Mouse (Mus musculus) lung, embryonic 15.5 days (tissue): ENCODE measurements around the gene Pabpc1l. TPM values are rescaled to one million over a fixed set of nuclear protein-coding genes. Genes with fewer than 3 reads are reported as not detected.
A peak's percentile ranks its signal among the peaks of the same experiment; 100 is the strongest.

Experiments
- ATAC-seq: fragments of 200-750 bp; cut with Nextera tagmentation; 2 replicates; pipeline ENCODE4 v1.8.0; 2017; ENCODE audit warnings: moderate number of reproducible peaks, borderline replicate concordance; ENCODE audit not compliant: low FRiP score, low TSS enrichment; ENCODE audit errors: extremely low read depth
- H3K27ac ChIP-seq: fragments of 300-500 bp; sonication (generic); 2 replicates; pipeline ENCODE4 v1.5.1; 2015; ENCODE audit warnings: moderate library complexity, mild to moderate bottlenecking, inconsistent platforms
- H3K27me3 ChIP-seq: fragments of 300-500 bp; sonication (generic); 2 replicates; pipeline ENCODE4 v1.6.1; 2015; ENCODE audit warnings: inconsistent platforms
- H3K36me3 ChIP-seq: fragments of 300-500 bp; sonication (generic); 2 replicates; pipeline ENCODE4 v1.6.1; 2015; ENCODE audit warnings: inconsistent platforms
- H3K4me1 ChIP-seq: fragments of 300-500 bp; sonication (generic); 2 replicates; pipeline ENCODE4 v1.6.1; 2015; ENCODE audit warnings: inconsistent platforms
- H3K4me2 ChIP-seq: fragments of 300-500 bp; sonication (generic); 2 replicates; pipeline ENCODE4 v1.6.1; 2015; ENCODE audit warnings: inconsistent platforms, mild to moderate bottlenecking, moderate library complexity
- H3K4me3 ChIP-seq: fragments of 300-500 bp; sonication (generic); 2 replicates; pipeline ENCODE4 v1.5.1; 2015; ENCODE audit warnings: mild to moderate bottlenecking, inconsistent platforms
- H3K9ac ChIP-seq: fragments of 300-500 bp; sonication (generic); 2 replicates; pipeline ENCODE4 v1.6.1; 2015; ENCODE audit warnings: inconsistent platforms
- H3K9me3 ChIP-seq: fragments of 300-500 bp; sonication (generic); 2 replicates; pipeline ENCODE4 v1.6.1; 2016; ENCODE audit warnings: inconsistent platforms
- WGBS: fragments of 180-500 bp; shearing (Covaris S2); methylation state at CpG from one replicate; pipeline ENCODE4 v1.1.7; 2015; 5-methylcytosine and 5-hydroxymethylcytosine counted together
- polyA plus RNA-seq: library from polyadenylated mRNA; unstranded; fragments of >200 nt; fragmentation: Nextera tagmentation; extraction: Ambion mirVana; gene quantifications from 2 replicates; pipeline ENCODE4 v1.2.1, GENCODE M21; 2015

Pabpc1l gene
- polyA plus RNA-seq = 1.2 TPM in 2 replicates

DNA sequence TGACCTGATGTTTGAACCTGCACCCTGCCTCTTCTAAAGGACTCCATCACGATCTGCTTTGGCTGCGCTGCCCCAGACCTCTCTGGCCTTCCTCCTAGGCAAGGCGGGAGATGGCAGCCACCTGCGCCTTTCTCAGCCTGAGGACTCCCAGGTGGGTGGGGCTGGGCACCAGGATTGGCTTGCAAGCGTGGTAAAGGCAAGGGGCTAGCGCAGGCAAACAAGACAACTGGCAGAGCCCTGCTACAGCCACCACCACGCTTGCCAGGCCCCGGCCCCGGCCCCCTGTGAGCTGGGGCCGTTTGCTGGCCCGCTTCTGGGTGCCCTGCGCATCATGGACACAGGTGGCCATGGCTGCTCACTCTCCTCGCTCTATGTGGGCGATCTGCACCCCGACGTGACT, at the start of gene Pabpc1l:
Gene Pabpc1l, plus strand, starts transcription at position 301 of the 400 bp plus-strand sequence.
- WGBS = 77% methylated on average over 16 of the region's 16 CpGs
- no peak for ATAC-seq
- no peak within 1 kb of the TSS for H3K4me2 ChIP-seq
- H3K4me1 ChIP-seq = no peaks in the 10 kb centered on the region
- H3K9me3 ChIP-seq = no peaks in the 10 kb centered on the region
- H3K27ac ChIP-seq = no peak within 1 kb of the TSS
- H3K4me3 ChIP-seq = no peak within 1 kb of the TSS
- no peaks in the 10 kb centered on the region for H3K27me3 ChIP-seq
- no peaks in the 10 kb centered on the region for H3K36me3 ChIP-seq
- no peak within 1 kb of the TSS for H3K9ac ChIP-seq

DNA sequence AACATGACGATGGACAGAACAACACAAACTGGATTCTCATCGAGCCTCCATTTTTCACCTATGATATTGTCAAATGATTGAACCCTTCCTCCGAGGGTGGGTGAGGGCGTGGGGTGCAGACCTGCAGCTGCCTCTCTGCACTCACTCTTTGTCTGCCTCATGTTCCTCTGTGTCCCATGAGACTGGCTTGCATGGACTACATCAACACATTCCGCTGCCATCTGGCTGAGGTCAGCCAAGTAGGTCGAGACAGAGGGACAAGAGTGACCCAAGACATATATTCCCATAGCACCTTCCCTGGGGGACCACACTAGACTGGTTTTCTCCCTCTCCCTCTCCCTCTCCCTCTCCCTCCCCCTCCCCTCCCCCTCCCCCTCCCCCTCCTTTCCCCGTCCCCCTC, 48.8 kb upstream of the Pabpc1l start:
- no peak for ATAC-seq
- no peak overlapping the region for H3K27ac ChIP-seq
- no peak overlapping the region for H3K4me3 ChIP-seq
- H3K4me2 ChIP-seq = no peak overlapping the region
- H3K9ac ChIP-seq = no peak overlapping the region
- no peaks in the 10 kb centered on the region for H3K36me3 ChIP-seq
- H3K27me3 ChIP-seq = no peaks in the 10 kb centered on the region
- H3K4me1 ChIP-seq = no peaks in the 10 kb centered on the region
- no peaks in the 10 kb centered on the region for H3K9me3 ChIP-seq
- 81% methylated on average over 6 of the region's 7 CpGs for WGBS

DNA sequence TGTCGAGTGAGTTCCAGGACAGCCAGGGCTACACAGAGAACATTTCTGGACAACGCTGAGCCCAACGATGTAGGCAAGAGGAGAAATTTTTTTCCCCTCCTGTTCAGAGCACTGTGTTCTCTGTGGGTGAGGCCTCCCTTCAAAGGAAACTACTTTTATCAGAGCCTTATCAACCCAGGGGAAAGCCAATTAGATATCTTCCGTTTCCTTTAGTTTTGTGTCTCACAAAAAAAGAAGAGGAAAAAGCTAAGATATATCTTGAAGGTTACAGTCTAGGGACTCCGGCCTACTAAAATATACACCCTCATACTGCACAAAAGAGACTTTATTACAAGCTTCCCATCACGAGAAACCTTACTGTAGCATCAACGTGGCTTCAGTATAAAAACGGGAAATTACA, 38.0 kb upstream of the Pabpc1l start:
- WGBS = 69% methylated on average over 8 of the region's 8 CpGs
- no peak for ATAC-seq
- no peak overlapping the region for H3K9ac ChIP-seq

DNA sequence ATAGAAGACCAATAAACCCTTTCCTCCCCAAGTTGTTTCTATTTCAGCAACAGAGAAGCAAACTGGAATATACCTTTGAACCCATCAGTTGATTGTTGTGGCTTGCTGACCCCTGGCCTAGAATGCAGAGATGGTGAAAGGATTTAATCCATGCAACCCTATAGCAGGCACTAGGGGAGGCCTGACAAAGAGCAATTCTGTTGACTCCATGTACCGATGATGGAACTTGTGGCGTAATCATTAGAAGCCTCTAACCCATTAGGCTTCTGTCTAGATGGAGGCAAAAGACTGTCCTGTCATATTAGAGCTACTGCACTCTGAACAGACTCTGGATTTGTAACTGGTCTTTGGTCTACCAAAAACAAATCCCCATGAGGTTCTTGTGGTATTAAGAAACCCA, 32.4 kb upstream of the Pabpc1l start:
- Histone ChIP-seq H3K9ac (no peak overlapping the region), H3K4me1 (peaks cover 21% of the 10 kb centered on the region), H3K4me3 (no peak overlapping the region), H3K4me2 (no peak overlapping the region), H3K36me3 (peaks cover 9% of the 10 kb centered on the region), H3K27me3 (no peaks in the 10 kb centered on the region), H3K9me3 (no peaks in the 10 kb centered on the region), H3K27ac (no peak overlapping the region)
- no peak for ATAC-seq
- WGBS = 94% methylated on average over 2 of the region's 2 CpGs

More for the DNA sequence above, 38.0 kb upstream of the Pabpc1l start:
- Histone ChIP-seq H3K36me3 (no peaks in the 10 kb centered on the region), H3K27ac (no peak overlapping the region), H3K27me3 (no peaks in the 10 kb centered on the region), H3K4me3 (no peak overlapping the region), H3K4me1 (no peaks in the 10 kb centered on the region), H3K4me2 (no peak overlapping the region), H3K9me3 (no peaks in the 10 kb centered on the region)

DNA sequence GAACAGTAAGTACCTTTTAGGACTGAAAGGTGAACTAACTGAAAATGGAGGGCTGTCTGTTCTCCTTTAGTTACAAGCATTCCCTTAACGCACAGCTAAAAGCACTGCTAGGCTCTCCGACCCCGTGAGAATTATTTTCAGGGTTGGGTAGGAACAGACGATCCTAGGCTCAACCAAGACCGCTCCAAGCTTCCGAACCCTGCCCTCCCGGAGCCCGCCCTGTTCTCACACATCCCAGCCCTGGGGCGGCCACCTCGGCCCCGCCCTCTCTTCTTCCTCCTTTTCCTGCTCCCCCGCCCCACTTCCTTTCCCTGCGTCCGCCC, 30.6 kb upstream of the Pabpc1l start, which contains the start of gene Ywhab:
Gene Ywhab, plus strand, starts transcription at position 307 of the 323 bp plus-strand sequence.
- under 1% methylated on average over 14 of the region's 14 CpGs for WGBS
- Histone ChIP-seq H3K27ac (peak within 1 kb of the TSS; percentile 97), H3K36me3 (peaks cover 14% of the 10 kb centered on the region), H3K4me1 (peaks cover 24% of the 10 kb centered on the region), H3K9me3 (no peaks in the 10 kb centered on the region), H3K9ac (peak within 1 kb of the TSS; percentile 97), H3K27me3 (no peaks in the 10 kb centered on the region), H3K4me3 (peak within 1 kb of the TSS; percentile 99), H3K4me2 (peak within 1 kb of the TSS; percentile 71)
- no peak for ATAC-seq

DNA sequence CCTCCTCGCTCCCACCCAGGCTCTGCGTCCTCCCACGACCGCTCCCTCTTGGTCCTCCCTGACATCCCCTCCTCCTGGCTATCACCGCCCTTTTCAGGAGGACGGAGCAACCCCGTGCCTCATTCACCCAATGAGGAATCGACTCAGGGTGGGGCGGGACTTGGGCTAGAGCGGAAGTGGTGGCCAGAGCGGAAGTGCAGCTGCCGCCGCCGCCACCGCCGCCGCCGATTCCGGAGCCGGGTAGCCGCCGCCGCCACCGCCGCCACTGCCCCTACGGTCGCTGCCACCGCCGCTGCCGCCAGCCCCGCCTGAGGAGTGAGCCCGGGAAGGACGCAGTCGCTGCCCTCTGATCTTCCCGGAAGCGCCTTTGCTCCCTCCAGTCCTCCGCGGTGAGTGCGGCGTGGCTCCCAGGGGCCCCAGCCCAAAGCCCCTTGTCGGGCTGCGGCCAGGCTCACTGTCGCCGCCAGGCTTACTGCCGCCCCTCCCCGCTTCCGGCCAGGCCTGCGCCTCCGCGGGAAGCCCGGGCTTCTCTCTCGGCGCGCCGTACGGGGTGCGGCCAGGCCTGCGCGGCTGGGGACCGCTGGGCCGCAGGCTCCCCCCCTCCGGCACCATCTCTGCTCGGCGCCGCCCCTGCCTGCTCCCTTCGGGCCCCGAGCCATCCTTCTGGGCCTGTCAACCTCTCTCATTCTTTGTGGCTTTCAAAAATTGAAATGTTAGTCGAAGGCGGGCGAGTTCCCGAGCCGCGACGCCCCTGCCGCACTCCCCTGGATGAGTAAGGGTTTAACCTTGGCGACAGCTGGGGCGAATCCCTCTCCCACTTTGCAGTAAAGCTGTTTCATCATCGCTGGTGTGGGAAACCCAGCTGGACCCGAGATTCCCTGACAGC, 30.0 kb upstream of the Pabpc1l start:
- Histone ChIP-seq H3K36me3 (peaks cover 14% of the 10 kb centered on the region), H3K27me3 (no peaks in the 10 kb centered on the region), H3K4me1 (peaks cover 24% of the 10 kb centered on the region), H3K27ac (peak overlapping the region; percentile 97), H3K9me3 (no peaks in the 10 kb centered on the region), H3K4me3 (peak overlapping the region; percentile 99), H3K9ac (peak overlapping the region; percentile 97), H3K4me2 (peak overlapping the region; percentile 71)
- peak; percentile 100 for ATAC-seq
- WGBS = under 1% methylated on average over 65 of the region's 79 CpGs

GRCm38 (mm10) chr2:163996275-163996674, 29.0 kb upstream of the Pabpc1l start:
- no peaks in the 10 kb centered on the region for H3K9me3 ChIP-seq
- no peak for ATAC-seq
- H3K4me2 ChIP-seq = peak overlapping the region; percentile 71
- no peaks in the 10 kb centered on the region for H3K27me3 ChIP-seq
- H3K4me1 ChIP-seq = peaks cover 24% of the 10 kb centered on the region
- H3K4me3 ChIP-seq = peak overlapping the region; percentile 99
- no peak overlapping the region for H3K27ac ChIP-seq
- H3K36me3 ChIP-seq = peaks cover 14% of the 10 kb centered on the region
- H3K9ac ChIP-seq = peak overlapping the region; percentile 97
- WGBS = 58% methylated on average over 6 of the region's 6 CpGs

DNA sequence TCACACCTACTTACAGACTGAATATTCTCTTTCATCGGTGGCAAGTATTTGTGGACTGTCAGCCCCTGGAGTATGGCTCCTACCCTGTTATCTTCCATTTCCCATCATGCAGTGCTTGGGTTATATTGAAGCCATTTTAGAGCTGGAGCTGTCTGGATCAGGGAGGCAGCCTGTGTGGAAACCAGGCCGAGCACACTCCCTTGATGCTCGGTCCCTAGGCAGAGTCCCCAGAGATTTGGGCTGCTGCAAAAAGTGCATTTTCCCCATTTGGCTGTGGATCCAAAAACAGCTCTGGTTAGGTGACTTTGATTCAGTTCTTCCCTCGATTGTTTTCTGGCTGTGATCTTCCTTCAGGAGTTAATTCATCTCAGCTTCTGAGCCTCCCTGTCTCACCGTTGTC, 28.4 kb upstream of the Pabpc1l start:
- no peak overlapping the region for H3K9ac ChIP-seq
- no peak for ATAC-seq

GRCm38 (mm10) chr2:163998981-163999380, 26.3 kb upstream of the Pabpc1l start:
- Histone ChIP-seq H3K4me1 (peaks cover 23% of the 10 kb centered on the region), H3K27ac (no peak overlapping the region), H3K4me2 (no peak overlapping the region), H3K27me3 (no peaks in the 10 kb centered on the region), H3K36me3 (peaks cover 14% of the 10 kb centered on the region), H3K9me3 (no peaks in the 10 kb centered on the region), H3K4me3 (no peak overlapping the region), H3K9ac (no peak overlapping the region)
- ATAC-seq = no peak
- WGBS = 81% methylated on average over 6 of the region's 6 CpGs

More for the DNA sequence above, 28.4 kb upstream of the Pabpc1l start:
- H3K4me2 ChIP-seq = peak overlapping the region; percentile 71
- WGBS = 49% methylated on average over 5 of the region's 5 CpGs
- H3K27ac ChIP-seq = no peak overlapping the region
- no peaks in the 10 kb centered on the region for H3K27me3 ChIP-seq
- peaks cover 24% of the 10 kb centered on the region for H3K4me1 ChIP-seq
- 0 out of 2 replicates have a peak overlapping the region, but pooled peaks have one; percentile 99 for H3K4me3 ChIP-seq
- H3K9me3 ChIP-seq = no peaks in the 10 kb centered on the region
- H3K36me3 ChIP-seq = peaks cover 14% of the 10 kb centered on the region

DNA sequence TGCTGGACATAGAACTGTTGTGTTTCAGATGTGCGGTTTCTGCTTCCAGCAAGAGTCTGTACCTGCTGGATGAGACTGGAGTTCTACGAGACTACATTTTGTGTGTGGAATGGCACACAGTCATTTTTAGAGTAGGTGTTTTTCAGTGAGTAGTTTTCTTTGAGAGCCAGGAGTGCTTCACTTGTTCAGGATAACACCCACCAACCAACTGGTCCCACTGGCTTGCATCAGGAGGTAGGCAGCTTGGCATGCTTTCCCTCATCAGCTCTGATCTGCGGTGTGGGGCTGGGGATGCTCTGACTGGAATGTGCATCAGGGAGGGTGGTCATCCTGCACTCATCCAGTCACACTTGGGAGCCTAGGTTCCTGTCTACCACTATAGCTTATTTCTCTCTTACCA, 22.6 kb upstream of the Pabpc1l start:
- Histone ChIP-seq H3K36me3 (peaks cover 7% of the 10 kb centered on the region), H3K9ac (no peak overlapping the region), H3K4me1 (peaks cover 24% of the 10 kb centered on the region), H3K9me3 (no peaks in the 10 kb centered on the region), H3K4me3 (no peak overlapping the region), H3K27me3 (no peaks in the 10 kb centered on the region), H3K4me2 (no peak overlapping the region), H3K27ac (no peak overlapping the region)
- no peak for ATAC-seq
- 94% methylated on average over 3 of the region's 3 CpGs for WGBS

GRCm38 (mm10) chr2:164004503-164004902, 20.7 kb upstream of the Pabpc1l start:
- ATAC-seq = no peak
- Histone ChIP-seq H3K4me3 (no peak overlapping the region), H3K27ac (no peak overlapping the region), H3K4me2 (no peak overlapping the region), H3K36me3 (no peaks in the 10 kb centered on the region), H3K9ac (no peak overlapping the region), H3K9me3 (no peaks in the 10 kb centered on the region), H3K27me3 (no peaks in the 10 kb centered on the region), H3K4me1 (peaks cover 24% of the 10 kb centered on the region)
- WGBS = 77% methylated on average over 5 of the region's 5 CpGs

DNA sequence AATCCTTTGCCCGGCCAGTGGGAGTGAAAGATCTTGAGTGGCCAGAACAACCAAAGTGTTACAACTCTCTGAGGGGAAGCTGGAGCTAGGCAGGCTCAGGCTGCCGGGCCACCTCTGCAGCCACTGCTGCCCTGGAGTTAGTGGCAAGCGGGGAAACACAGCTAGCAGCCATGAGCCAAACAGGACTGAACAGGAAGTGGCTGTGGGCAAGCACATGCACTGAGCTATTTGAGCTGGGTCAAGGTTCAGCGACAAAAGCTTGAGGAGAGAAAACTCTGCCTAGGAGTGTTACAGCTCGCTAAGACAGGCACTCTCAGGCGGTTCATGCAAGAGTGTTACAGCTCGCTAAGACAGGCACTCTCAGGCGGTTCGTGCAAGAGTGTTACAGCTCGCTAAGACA, 18.3 kb upstream of the Pabpc1l start:
- Histone ChIP-seq H3K9me3 (no peaks in the 10 kb centered on the region), H3K9ac (no peak overlapping the region), H3K4me1 (peaks cover 24% of the 10 kb centered on the region), H3K4me2 (no peak overlapping the region), H3K36me3 (peaks cover 7% of the 10 kb centered on the region; the same call in 1 of the 2 replicates), H3K4me3 (no peak overlapping the region), H3K27ac (no peak overlapping the region), H3K27me3 (no peaks in the 10 kb centered on the region)
- 45% methylated on average over 10 of the region's 10 CpGs for WGBS
- no peak for ATAC-seq
